Mouse (Mus musculus): Measurements from ENCODE around the gene Supt6.

Gene Supt6

GRCm38 (mm10) chr11:78182450-78182849 lies 63.3 kb downstream of the Supt6 start:
- DNase-seq = no peak

- no peak for DNase-seq
Measured at GRCm38 (mm10) chr11:78181830-78182357, 63.9 kb downstream of the Supt6 start.

- DNase-seq = no peak
Measured at GRCm38 (mm10) chr11:78180081-78180761, 65.6 kb downstream of the Supt6 start.

GRCm38 (mm10) chr11:78179438-78179999 lies 66.3 kb downstream of the Supt6 start:
- no peak for DNase-seq

GRCm38 (mm10) chr11:78178859-78179437 lies 66.8 kb downstream of the Supt6 start:
- DNase-seq = peak; percentile 50

- peak; percentile 94 for DNase-seq
Measured at GRCm38 (mm10) chr11:78177903-78178858, 67.6 kb downstream of the Supt6 start.

GRCm38 (mm10) chr11:78177437-78177836 lies 68.3 kb downstream of the Supt6 start:
- peak; percentile 32 for DNase-seq

- peak; percentile 38 for DNase-seq
Measured at GRCm38 (mm10) chr11:78176905-78177331, 68.9 kb downstream of the Supt6 start.

- peak; percentile 96 for DNase-seq
Measured at GRCm38 (mm10) chr11:78176402-78176862, 69.4 kb downstream of the Supt6 start, which contains the start of the genes Nek8 and Tlcd1. Gene Nek8 (minus strand): TSS chr11:78176675. Gene Tlcd1 (plus strand): TSS chr11:78176711.

- no peak for DNase-seq
Measured at GRCm38 (mm10) chr11:78175771-78176401, 69.9 kb downstream of the Supt6 start.

GRCm38 (mm10) chr11:78174506-78174905 lies 71.3 kb downstream of the Supt6 start:
- DNase-seq = no peak

GRCm38 (mm10) chr11:78172748-78173383 lies 72.9 kb downstream of the Supt6 start:
- DNase-seq = no peak

- no peak for DNase-seq
Measured at GRCm38 (mm10) chr11:78172034-78172747, 73.6 kb downstream of the Supt6 start.

- no peak for DNase-seq
Measured at GRCm38 (mm10) chr11:78171328-78171727, 74.5 kb downstream of the Supt6 start.

GRCm38 (mm10) chr11:78170306-78170705 lies 75.5 kb downstream of the Supt6 start:
- DNase-seq = no peak

- DNase-seq = peak; percentile 87
Measured at GRCm38 (mm10) chr11:78168541-78169468, 77.0 kb downstream of the Supt6 start.

GRCm38 (mm10) chr11:78167257-78167959 lies 78.4 kb downstream of the Supt6 start:
- DNase-seq = no peak

GRCm38 (mm10) chr11:78166640-78167039 lies 79.1 kb downstream of the Supt6 start:
- no peak for DNase-seq

GRCm38 (mm10) chr11:78166161-78166560 lies 79.6 kb downstream of the Supt6 start:
- no peak for DNase-seq

Measured in thymus, postnatal 14 days (tissue).